Mouse (Mus musculus) left cerebral cortex, postnatal 14 days (tissue): ENCODE measurements around the gene Tnfrsf21. TPM values are rescaled to one million over a fixed set of nuclear protein-coding genes. Genes with fewer than 3 reads are reported as not detected.

Experiments
- total RNA-seq, 2 experiments: library from RNA; stranded (reverse); gene quantifications; 2 replicates each; pipeline ENCODE4 v1.2.3; 2021

Gene Tnfrsf21
- total RNA-seq, 2 experiments from 2014 or later: 75.4 to 79.0 TPM

Other genes starting within 250 kb of the Tnfrsf21 start
- 10 to 100 TPM; 18.8 to 19.4 TPM for gene Cd2ap, start 139.9 kb upstream of the Tnfrsf21 start, total RNA-seq